Comparison of ENCODE assay signal across 19 mouse cellular contexts in the genomic region with DNA sequence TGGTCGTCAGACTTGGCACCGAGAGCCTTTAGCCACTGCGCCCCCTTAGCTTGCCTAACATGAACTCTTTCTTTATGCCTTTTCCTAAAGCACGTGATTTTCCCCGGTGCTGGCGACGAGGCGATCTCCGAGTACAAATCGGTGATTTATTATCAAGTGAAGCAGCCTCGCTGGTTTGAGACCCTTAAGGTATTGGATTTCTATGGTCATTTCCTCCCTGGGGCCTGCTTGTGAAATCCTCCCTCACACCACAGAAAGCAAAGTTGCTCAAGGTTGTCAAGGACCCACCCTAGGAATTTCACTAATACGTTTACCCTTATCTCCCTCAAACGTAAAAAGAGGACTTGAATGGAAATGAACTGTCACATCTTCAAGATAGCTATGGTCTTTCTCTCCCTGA.
"Had no signal": no experiment of that assay in that cellular context is flagged by ENCODE, and none has a peak within 500 bp of the region (broad histone marks: within the 10 kb centered on the region; RNA-seq: fewer than 3 reads in every experiment).

No protein-coding gene starts in this region.

- H3K36me3 ChIP-seq: midbrain, embryonic 13.5 days had no signal

- ATAC-seq: intestine, embryonic 16.5 days; midbrain, embryonic 13.5 days; midbrain, embryonic 16.5 days had no signal

- H3K4me2 ChIP-seq: liver, embryonic 13.5 days; midbrain, embryonic 13.5 days; neural tube, embryonic 13.5 days; stomach, embryonic 15.5 days had no signal

- H3K9ac ChIP-seq: liver, embryonic 13.5 days; midbrain, embryonic 13.5 days; neural tube, embryonic 13.5 days; stomach, embryonic 15.5 days had no signal

- H3K27me3 ChIP-seq: liver, embryonic 13.5 days; midbrain, embryonic 13.5 days; neural tube, embryonic 13.5 days; stomach, embryonic 15.5 days had no signal

- DNase-seq: kidney, postnatal 10 days; kidney, postnatal 36 days; layer of hippocampus, postnatal 36 days; liver, embryonic 13.5 days; lung, adult 2 months; lung, postnatal 14 days; lung, postnatal 4 days; retina, postnatal 1 day; right cerebral cortex, postnatal 25 days; spleen, adult 18-20 months; thymus, postnatal 36 days had no signal

- H3K4me1 ChIP-seq: liver, embryonic 13.5 days; midbrain, embryonic 13.5 days; neural tube, embryonic 13.5 days; stomach, embryonic 15.5 days had no signal

- H3K27ac ChIP-seq: left cerebral cortex, adult 2 months; liver, embryonic 13.5 days; midbrain, embryonic 10.5 days; midbrain, embryonic 13.5 days; neural tube, embryonic 13.5 days; stomach, embryonic 15.5 days had no signal

- H3K9me3 ChIP-seq: liver, embryonic 13.5 days; midbrain, embryonic 10.5 days; midbrain, embryonic 13.5 days; neural tube, embryonic 13.5 days; stomach, embryonic 15.5 days had no signal

- H3K4me3 ChIP-seq: left cerebral cortex, adult 2 months; liver, embryonic 13.5 days; midbrain, embryonic 10.5 days; midbrain, embryonic 13.5 days; myocyte; neural tube, embryonic 13.5 days; stomach, embryonic 15.5 days had no signal
